7 mouse cellular contexts compared by ENCODE assay signal in genomic region chr15:84412409-84412808, GRCm38 (mm10). TPM values are rescaled to one million over a fixed set of nuclear protein-coding genes. Genes with fewer than 3 reads are reported as not detected.
A peak's percentile ranks its signal among the peaks of the same experiment; 100 is the strongest.
DNase-seq lines count a peak whose midpoint lies in the region; TF ChIP-seq lines count a peak whose summit lies in the region.

No protein-coding gene starts in this region.

- no peak for TF ChIP-seq CTCF in heart, adult 2 months (IDR thresholded peaks at IDR 0.05)

- peak; percentile 83 to 84 for DNase-seq in urinary bladder, adult 18-20 months (ENCODE audit: low spot score in 2 of 2)
- no peak for DNase-seq in urinary bladder, postnatal 10 days (ENCODE audit: low spot score)
- DNase-seq in c-Kit-positive CD71-negative TER-119-negative erythroid progenitor cells, embryonic 14.5 days (ENCODE audit: low read depth) = peak; percentile 79
- DNase-seq in heart, adult 2 months = peak; percentile 68 to 77
- DNase-seq in layer of hippocampus, postnatal 10 days (ENCODE audit: low spot score in 2 of 2) = peak; percentile 46 to 50
- peak; percentile 68 to 74 for DNase-seq in lung, postnatal 4 days
- DNase-seq in urinary bladder, postnatal 14 days (ENCODE audit: low spot score) = peak; percentile 86

- intact Hi-C loops in heart, adult 2 months (cut with DNase I) = no loop called here

- no peaks in the 10 kb centered on the region for H3K79me2 ChIP-seq in heart, adult 2 months (replicated peaks; ENCODE audit: control insufficient read depth, insufficient read depth, low read length)

- H3K27me3 ChIP-seq in heart, adult 2 months (ENCODE audit: control insufficient read depth, insufficient read depth, low read length) = no peaks in the 10 kb centered on the region

- H3K4me1 ChIP-seq in heart, adult 2 months (ENCODE audit: control insufficient read depth, insufficient read depth, low read length) = peaks cover 2% of the 10 kb centered on the region; the same call in 1 of the 2 replicates

- TF ChIP-seq EP300 in heart, adult 2 months (IDR thresholded peaks at IDR 0.05; ENCODE audit: insufficient read depth, low read depth, low read length) = no peak

- no peak overlapping the region for H3K9ac ChIP-seq in heart, adult 2 months (ENCODE audit: low read depth, low read length)

- H3K4me3 ChIP-seq in heart, adult 2 months = no peak overlapping the region

- WGBS in heart, adult 2 months = 19% methylated on average over 6 of the region's 6 CpGs

- H3K27ac ChIP-seq in heart, adult 2 months = no peak overlapping the region

- H3K36me3 ChIP-seq in heart, adult 2 months (ENCODE audit: control insufficient read depth, insufficient read depth, low read length) = no peaks in the 10 kb centered on the region

- no peak for TF ChIP-seq POLR2A in heart, adult 2 months (IDR thresholded peaks at IDR 0.05; ENCODE audit: insufficient read depth, low read depth, low read length)

RNA-seq across cellular contexts. Expression of gene Shisal1, which starts 34.5 kb away (rescaled TPM):
- total RNA-seq in heart, adult 2 months (2021) = 1 to 10 TPM; 1.1 to 1.7 TPM
- 1.00 and 1.8 TPM in 2 replicates for polyA plus RNA-seq in heart, adult 2 months (2012; rRNA removed)
- 10 to 100 TPM; 60.9 to 67.4 TPM for total RNA-seq in layer of hippocampus, postnatal 10 days (2021)

Comparison
In these comparisons a context has a peak if more than half of its experiments do, and no peak if none do; other contexts are left out.
1. RNA of gene Shisal1, which starts 34.5 kb away (total RNA-seq): 60.9 to 67.4 TPM in layer of hippocampus, postnatal 10 days; 1.1 to 1.7 TPM in heart, adult 2 months; every median in the first group is over 10 times any median in the second.